Mouse (Mus musculus): ENCODE results near the gene Magi2.

Gene Magi2

GRCm38 (mm10) chr5:20622837-20623573 is 1396.2 kb downstream of the Magi2 start:
- WGBS, result 44% methylated on average over 10 of the region's 10 CpGs

DNA sequence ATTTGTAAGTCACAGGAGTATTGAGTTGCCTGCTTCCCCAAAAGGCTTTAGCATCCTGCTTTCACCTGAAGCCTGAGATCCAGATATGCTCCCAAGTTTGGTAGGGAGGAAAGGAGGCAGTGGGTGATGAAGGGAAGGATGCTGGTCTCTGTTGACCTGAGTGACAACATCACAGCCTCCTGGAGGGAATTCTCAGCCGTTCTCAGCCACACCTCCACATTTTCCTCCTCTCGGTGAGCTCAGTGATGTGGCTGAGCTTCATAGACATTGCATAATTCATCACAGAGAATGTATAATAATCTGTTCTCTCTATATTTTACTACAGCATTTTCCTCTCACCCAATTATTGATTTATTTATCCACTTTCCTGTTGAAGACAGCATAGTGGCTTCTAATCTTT is 1398.3 kb downstream of the Magi2 start:
- 38% methylated on average over 2 of the region's 2 CpGs for WGBS

DNA sequence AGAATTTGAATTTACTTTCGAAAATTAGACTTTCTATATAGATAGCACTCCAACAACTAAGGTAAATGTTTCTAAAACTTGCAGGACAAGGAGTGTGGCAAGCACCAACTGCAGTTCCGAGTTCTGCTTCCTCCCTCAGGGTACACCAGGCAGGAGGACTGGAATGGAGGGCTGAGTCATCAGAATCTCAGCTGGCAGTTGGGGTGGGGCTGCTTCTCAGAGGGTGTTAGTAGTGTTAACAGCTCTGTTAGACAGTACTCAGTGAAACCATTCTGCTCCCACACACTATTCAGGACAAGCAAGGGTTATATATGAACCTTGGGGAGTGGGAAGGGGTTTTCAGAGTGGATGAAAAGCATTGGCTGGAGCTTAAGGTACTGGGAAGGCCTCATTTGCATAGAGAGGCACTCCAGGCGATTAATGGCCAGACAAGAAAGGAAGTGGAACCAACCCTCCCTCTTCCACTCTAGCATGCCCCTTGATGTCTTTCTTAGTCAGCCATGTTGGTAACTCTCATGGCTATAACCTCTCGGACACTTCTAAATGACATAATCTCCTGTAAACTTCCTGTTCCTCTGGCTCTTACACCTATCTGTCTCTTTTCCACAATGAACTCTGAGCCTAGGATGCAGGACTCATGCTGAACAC is 1402.2 kb downstream of the Magi2 start:
- 48% methylated on average over 4 of the region's 4 CpGs for WGBS

DNA sequence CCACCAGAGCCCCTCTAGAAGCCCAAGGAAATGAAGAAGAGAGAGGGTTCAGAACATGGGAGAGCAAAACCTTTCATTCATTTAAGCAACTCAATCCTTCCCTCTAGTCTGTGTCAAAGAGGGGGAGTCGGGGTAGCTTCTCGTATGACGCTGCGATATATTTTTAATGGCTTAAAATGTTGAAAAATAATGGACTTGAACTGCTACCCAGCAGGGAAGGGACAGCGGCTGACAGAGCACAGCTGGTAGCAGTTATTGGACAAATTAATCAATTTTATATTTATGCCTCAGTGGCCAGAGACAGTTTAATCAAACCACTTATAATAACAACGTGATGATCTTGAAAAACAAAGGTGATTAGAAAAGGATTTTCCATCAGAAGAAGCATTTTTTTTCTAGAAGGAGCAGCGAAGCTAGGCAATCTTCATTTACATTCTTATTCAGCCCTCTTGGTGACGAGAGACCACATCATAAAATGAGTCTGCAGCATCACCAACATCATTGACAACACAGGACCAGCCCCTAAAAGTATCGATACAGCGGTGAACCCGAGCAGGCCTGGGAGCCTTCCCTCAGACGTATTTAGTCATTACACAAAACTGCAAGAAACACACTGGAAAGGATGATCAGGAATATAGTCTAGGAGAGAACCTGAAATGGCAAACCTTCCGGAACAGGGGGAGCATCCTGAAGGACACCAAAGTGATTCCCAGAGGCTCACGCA is 1407.4 kb downstream of the Magi2 start:
- 63% methylated on average over 14 of the region's 14 CpGs for WGBS

GRCm38 (mm10) chr5:20634822-20635221 is 1408.0 kb downstream of the Magi2 start:
- 46% methylated on average over 8 of the region's 8 CpGs for WGBS

DNA sequence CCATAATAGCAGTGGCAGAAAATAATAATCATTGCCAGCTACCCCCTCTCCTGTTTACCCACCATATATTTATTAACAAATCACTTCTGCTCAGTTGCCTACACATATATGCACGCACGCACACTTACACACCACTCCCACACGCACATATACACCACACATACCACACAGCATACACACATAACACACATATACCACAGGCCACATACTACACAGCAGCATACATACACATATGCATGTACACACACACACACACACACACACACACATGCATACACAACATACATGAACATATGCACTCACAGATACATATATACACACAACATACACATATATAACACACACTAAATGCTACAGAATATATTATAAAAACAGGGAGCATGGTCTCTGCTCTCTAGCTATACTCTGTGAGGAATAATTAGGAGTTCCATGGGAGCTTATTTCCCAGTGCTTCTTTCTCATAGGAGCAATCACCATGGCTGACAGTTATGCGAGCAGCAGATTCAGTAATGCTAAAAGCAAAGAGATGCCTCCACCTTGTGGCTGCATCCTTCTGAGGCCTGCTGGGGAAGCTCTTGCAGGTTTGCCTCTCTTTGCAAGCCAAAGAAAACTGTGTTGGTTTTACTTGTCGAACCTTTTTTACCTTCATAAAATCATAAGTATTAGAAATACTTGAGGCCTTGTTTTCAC is 1410.6 kb downstream of the Magi2 start:
- 68% methylated on average over 5 of the region's 5 CpGs for WGBS

- WGBS, result 26% methylated on average over 7 of the region's 7 CpGs
Observed at GRCm38 (mm10) chr5:20642196-20642595, 1415.4 kb downstream of the Magi2 start.

DNA sequence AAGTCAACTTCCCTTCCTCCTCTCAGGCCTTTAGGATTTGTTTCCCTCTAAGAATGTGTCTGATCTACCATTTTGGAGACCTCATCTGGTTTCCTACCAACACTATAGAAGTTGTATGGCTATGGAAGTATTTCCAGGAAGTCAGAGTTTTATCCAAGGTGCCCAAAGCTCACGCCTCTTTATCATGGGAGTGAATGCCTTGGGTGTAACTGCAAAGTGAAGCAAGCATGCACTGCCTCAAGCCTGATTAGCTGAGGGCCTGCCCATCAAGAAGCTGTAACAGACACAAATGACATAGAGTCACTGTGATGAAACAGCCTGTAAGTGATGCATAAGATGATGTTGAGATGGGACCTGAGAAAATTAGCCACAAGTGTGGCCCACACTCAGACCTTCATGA is 1416.9 kb downstream of the Magi2 start:
- 87% methylated on average over 1 of the region's 1 CpGs for WGBS

- 68% methylated on average over 3 of the region's 3 CpGs for WGBS
Observed at GRCm38 (mm10) chr5:20646947-20647346, 1420.1 kb downstream of the Magi2 start.

- 29% methylated on average over 11 of the region's 11 CpGs for WGBS
Observed at GRCm38 (mm10) chr5:20653425-20654185, 1426.8 kb downstream of the Magi2 start.

GRCm38 (mm10) chr5:20654766-20655472 is 1428.1 kb downstream of the Magi2 start:
- WGBS, result 80% methylated on average over 10 of the region's 10 CpGs

GRCm38 (mm10) chr5:20657056-20657455 is 1430.2 kb downstream of the Magi2 start:
- WGBS, result 90% methylated on average over 5 of the region's 5 CpGs

DNA sequence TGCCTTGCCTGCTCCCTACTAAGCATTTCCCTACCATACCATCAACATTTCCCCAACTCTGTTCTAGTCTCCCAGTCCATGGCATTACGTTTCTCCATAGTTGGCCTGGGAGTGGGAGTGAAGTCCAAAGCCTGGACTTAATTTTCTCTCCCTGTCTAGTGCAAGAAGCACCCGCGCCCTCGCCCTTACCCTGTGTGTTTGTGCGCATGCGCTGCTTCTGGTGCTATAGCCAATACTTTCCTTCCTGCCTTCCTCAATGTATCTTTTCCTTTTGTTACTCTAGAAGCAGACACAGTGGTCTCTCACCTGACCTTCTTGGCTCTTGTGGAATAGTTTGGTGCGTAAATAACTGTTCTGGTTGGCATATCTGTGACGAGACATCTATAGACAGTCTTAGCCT is 1440.8 kb downstream of the Magi2 start:
- 97% methylated on average over 8 of the region's 8 CpGs for WGBS

GRCm38 (mm10) chr5:20668736-20669355 is 1442.0 kb downstream of the Magi2 start:
- 55% methylated on average over 10 of the region's 10 CpGs for WGBS

DNA sequence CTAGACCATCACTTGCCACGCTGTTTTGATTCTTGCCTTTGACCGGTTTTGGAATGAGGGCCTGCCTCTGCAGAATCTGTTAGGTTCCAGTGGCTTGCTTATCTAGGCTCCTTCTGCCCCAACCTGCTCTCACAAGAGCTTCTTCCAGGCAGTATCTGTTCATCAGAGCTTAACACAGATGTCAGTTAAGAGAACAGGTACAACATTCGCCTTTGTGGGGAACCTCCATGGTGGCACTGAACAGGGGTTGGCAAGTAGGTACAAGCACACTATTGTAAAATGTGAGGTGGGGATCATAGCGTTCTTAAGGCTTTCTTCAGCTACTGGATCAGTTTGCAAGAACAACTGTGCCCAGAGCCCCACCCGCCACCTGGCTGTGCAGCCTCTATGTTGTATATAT is 1442.6 kb downstream of the Magi2 start:
- WGBS, result 87% methylated on average over 5 of the region's 5 CpGs

DNA sequence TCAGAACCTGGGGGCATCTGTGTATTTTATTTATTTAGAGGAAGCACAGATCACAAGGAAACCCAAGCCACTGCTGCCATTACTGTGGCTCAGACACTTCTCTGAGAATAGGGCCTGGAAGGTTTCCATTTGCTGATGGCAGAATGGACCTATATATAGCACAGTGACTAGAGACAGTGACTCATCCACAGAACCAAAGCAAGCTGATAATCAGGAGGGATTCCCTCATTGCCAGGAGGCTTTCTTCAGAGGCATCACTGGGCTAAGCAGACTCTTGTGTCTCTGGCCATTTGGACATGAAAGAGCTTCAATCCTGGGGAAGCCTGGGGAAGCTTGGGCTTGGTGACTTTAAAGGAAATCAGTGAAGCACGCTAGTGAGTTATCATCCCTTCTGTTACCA is 1445.0 kb downstream of the Magi2 start:
- WGBS, result 33% methylated on average over 1 of the region's 1 CpGs

- 86% methylated on average over 8 of the region's 8 CpGs for WGBS
Observed at GRCm38 (mm10) chr5:20674523-20674922, 1447.7 kb downstream of the Magi2 start.

DNA sequence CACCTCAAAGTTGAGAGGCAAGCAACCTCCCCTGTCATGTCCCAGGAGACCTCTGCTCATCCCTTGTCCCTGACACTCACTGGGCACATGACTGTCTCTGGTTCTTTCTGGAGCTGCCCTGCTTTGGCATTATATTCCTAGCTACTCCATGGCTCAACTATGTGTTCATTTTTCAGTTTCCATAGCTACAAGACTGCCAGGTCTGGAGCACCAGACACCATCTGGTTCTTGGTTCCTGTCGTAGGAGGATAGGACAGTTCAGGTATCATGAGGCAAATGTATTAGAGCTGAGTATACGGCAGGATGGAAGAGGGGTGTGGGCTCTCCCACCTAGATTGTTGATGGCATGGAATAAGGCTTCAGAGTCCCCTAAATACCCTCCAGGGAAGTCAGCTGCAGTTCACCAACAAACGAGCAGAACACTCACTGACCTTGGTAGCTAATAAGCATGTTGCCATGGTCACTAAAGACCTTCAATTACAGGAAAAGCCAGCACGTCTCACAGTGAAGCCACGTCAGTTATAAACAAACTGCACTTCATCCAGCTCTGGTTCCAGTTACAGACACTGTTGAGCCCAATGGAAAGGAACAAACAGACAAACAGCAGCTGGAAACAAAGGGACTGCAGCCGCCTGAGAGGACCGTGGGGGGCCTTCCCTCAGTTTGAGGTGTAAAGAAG is 1449.5 kb downstream of the Magi2 start:
- WGBS, result 23% methylated on average over 7 of the region's 7 CpGs

DNA sequence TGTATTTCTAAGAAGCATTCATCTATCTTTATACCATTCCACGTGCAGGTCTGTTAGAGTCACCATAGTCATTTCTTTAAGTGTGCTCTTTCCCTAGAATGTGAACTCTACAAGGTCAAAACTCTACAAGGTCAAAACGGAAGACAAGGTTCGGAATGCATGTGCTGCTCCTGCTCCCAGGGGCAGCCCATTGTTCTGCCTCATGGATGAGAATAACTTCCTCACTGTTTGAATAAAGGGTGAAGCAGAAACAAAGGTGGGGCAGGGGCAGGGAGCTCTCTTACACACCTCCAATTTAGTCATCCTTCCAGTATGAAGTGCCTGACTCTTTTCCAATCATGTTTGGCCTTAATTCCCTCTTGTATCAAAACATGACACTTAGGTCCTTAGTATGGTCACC is 1450.4 kb downstream of the Magi2 start:
- 71% methylated on average over 3 of the region's 3 CpGs for WGBS

- 84% methylated on average over 3 of the region's 3 CpGs for WGBS
Observed at GRCm38 (mm10) chr5:20678573-20678972, 1451.7 kb downstream of the Magi2 start.
